ENCODE assay signal across 15 mouse cellular contexts in genomic region chr11:62537089-62537488, GRCm38 (mm10). TPM values are rescaled to one million over a fixed set of nuclear protein-coding genes. Genes with fewer than 3 reads are reported as not detected.
DNase-seq lines count a peak whose midpoint lies in the region; ATAC-seq lines count a peak whose summit lies in the region.
"Had no signal": no experiment of that assay in that cellular context is flagged by ENCODE, and none has a peak within 500 bp of the region (broad histone marks: within the 10 kb centered on the region; RNA-seq: fewer than 3 reads in every experiment).

No protein-coding gene starts in this region.

- no peak overlapping the region for H3K4me3 ChIP-seq in embryonic facial prominence, embryonic 12.5 days
- H3K4me3 ChIP-seq in embryonic facial prominence, embryonic 10.5 days, result no peak overlapping the region
- 0 out of 2 replicates have a peak overlapping the region, but pooled peaks have one; percentile 68 for H3K4me3 ChIP-seq in neural tube, embryonic 11.5 days (ENCODE audit: low read depth, low read length)
- H3K4me3 ChIP-seq in midbrain, embryonic 10.5 days, result peak overlapping the region; percentile 90

- no peaks in the 10 kb centered on the region for H3K9me3 ChIP-seq in embryonic facial prominence, embryonic 12.5 days
- H3K9me3 ChIP-seq in embryonic facial prominence, embryonic 10.5 days, result no peaks in the 10 kb centered on the region
- no peaks in the 10 kb centered on the region for H3K9me3 ChIP-seq in neural tube, embryonic 11.5 days (ENCODE audit: control insufficient read depth, low read length)
- no peaks in the 10 kb centered on the region for H3K9me3 ChIP-seq in midbrain, embryonic 10.5 days (replicated peaks)

- WGBS in embryonic facial prominence, embryonic 12.5 days, result 76% methylated on average over 8 of the region's 8 CpGs
- 85% methylated on average over 8 of the region's 8 CpGs for WGBS in embryonic facial prominence, embryonic 10.5 days
- WGBS in neural tube, embryonic 11.5 days, result 86% methylated on average over 8 of the region's 8 CpGs
- 85% methylated on average over 8 of the region's 8 CpGs for WGBS in midbrain, embryonic 10.5 days

- H3K27me3 ChIP-seq in embryonic facial prominence, embryonic 12.5 days, result peaks cover 3% of the 10 kb centered on the region; the same call in 1 of the 2 replicates
- H3K27me3 ChIP-seq in embryonic facial prominence, embryonic 10.5 days (replicated peaks; ENCODE audit: low read depth, poor library complexity, severe bottlenecking), result peaks cover 41% of the 10 kb centered on the region
- H3K27me3 ChIP-seq in neural tube, embryonic 11.5 days (ENCODE audit: control insufficient read depth, insufficient read depth, low read length), result 0 out of 2 replicates have a peak, but pooled peaks cover 2% of the 10 kb centered on the region
- H3K27me3 ChIP-seq in midbrain, embryonic 10.5 days (ENCODE audit: low read depth, poor library complexity, severe bottlenecking), result peaks cover 27% of the 10 kb centered on the region
- H3K27me3 ChIP-seq: Patski had no signal

- no peak overlapping the region for H3K27ac ChIP-seq in embryonic facial prominence, embryonic 12.5 days
- no peak overlapping the region for H3K27ac ChIP-seq in embryonic facial prominence, embryonic 10.5 days (replicated peaks)
- no peak overlapping the region for H3K27ac ChIP-seq in neural tube, embryonic 11.5 days (ENCODE audit: low read depth, low read length)
- no peak overlapping the region for H3K27ac ChIP-seq in midbrain, embryonic 10.5 days (replicated peaks)

- peaks cover 2% of the 10 kb centered on the region; the same call in 1 of the 2 replicates for H3K36me3 ChIP-seq in embryonic facial prominence, embryonic 12.5 days
- H3K36me3 ChIP-seq in embryonic facial prominence, embryonic 10.5 days (replicated peaks), result peaks cover 19% of the 10 kb centered on the region
- no peaks in the 10 kb centered on the region for H3K36me3 ChIP-seq in neural tube, embryonic 11.5 days (ENCODE audit: control insufficient read depth, insufficient read depth, low read length)
- H3K36me3 ChIP-seq in midbrain, embryonic 10.5 days, result peaks cover 35% of the 10 kb centered on the region

- no peak overlapping the region for H3K9ac ChIP-seq in embryonic facial prominence, embryonic 12.5 days
- no peak overlapping the region for H3K9ac ChIP-seq in neural tube, embryonic 11.5 days (ENCODE audit: low read length)

- ATAC-seq in embryonic facial prominence, embryonic 12.5 days (ENCODE audit: insufficient number of reproducible peaks, insufficient read depth, low FRiP score, low TSS enrichment), result no peak
- no peak for ATAC-seq in neural tube, embryonic 11.5 days (ENCODE audit: insufficient read depth, low FRiP score, low TSS enrichment)
- ATAC-seq: Patski had no signal

- no peaks in the 10 kb centered on the region for H3K4me1 ChIP-seq in embryonic facial prominence, embryonic 12.5 days
- H3K4me1 ChIP-seq in embryonic facial prominence, embryonic 10.5 days, result peaks cover 24% of the 10 kb centered on the region
- H3K4me1 ChIP-seq in neural tube, embryonic 11.5 days (ENCODE audit: control insufficient read depth, insufficient read depth, low read length), result no peaks in the 10 kb centered on the region
- peaks cover 23% of the 10 kb centered on the region for H3K4me1 ChIP-seq in midbrain, embryonic 10.5 days

- DNase-seq in embryonic facial prominence, embryonic 10.5 days (ENCODE audit: low spot score), result no peak
- no peak for DNase-seq in neural tube, embryonic 11.5 days (ENCODE audit: low spot score)
- no peak for DNase-seq in neural tube, embryonic 10.5 days (ENCODE audit: extremely low spot score, low spot score)
- DNase-seq in midbrain, embryonic 10.5 days (ENCODE audit: low spot score), result no peak
- no peak for DNase-seq in retina, postnatal 1 day
- DNase-seq in ovary, adult 18-20 months (ENCODE audit: low spot score), result no peak
- no peak for DNase-seq in lung, postnatal 14 days
- DNase-seq: adrenal gland, postnatal 36 days; cerebellum, adult 11-12 months; kidney, adult 2 months; lung, postnatal 10 days; spleen, adult 18-20 months; thymus, postnatal 14 days had no signal

- peak overlapping the region; percentile 88; the same call in 1 of the 2 replicates for H3K4me2 ChIP-seq in embryonic facial prominence, embryonic 12.5 days (replicated peaks)
- peak overlapping the region; percentile 70 for H3K4me2 ChIP-seq in neural tube, embryonic 11.5 days (ENCODE audit: low read depth)

RNA-seq across cellular contexts. Expression of gene Cenpv, which starts 2.0 kb away (rescaled TPM):
- 47.1 and 48.1 TPM in 2 replicates for polyA plus RNA-seq in embryonic facial prominence, embryonic 12.5 days (2016; fragmentation: Nextera tagmentation; extraction: Ambion mirVana)
- 23.0 and 25.4 TPM in 2 replicates for polyA plus RNA-seq in embryonic facial prominence, embryonic 10.5 days (2016; fragmentation: Nextera tagmentation; extraction: Ambion mirVana)
- 59.6 and 66.7 TPM in 2 replicates for polyA plus RNA-seq in neural tube, embryonic 11.5 days (2014; fragmentation: Nextera tagmentation; extraction: Ambion mirVana)
- polyA plus RNA-seq in midbrain, embryonic 10.5 days (2016; fragmentation: Nextera tagmentation; extraction: Ambion mirVana), result 41.7 and 53.7 TPM in 2 replicates

RNA-seq across cellular contexts. Expression of gene Ubb, which starts 13.9 kb away (rescaled TPM):
- 3,442 and 3,474 TPM in 2 replicates for polyA plus RNA-seq in embryonic facial prominence, embryonic 12.5 days (2016; fragmentation: Nextera tagmentation; extraction: Ambion mirVana)
- 3,487 and 3,558 TPM in 2 replicates for polyA plus RNA-seq in embryonic facial prominence, embryonic 10.5 days (2016; fragmentation: Nextera tagmentation; extraction: Ambion mirVana)
- 3,903 and 3,916 TPM in 2 replicates for polyA plus RNA-seq in neural tube, embryonic 11.5 days (2014; fragmentation: Nextera tagmentation; extraction: Ambion mirVana)
- 3,322 and 3,606 TPM in 2 replicates for polyA plus RNA-seq in midbrain, embryonic 10.5 days (2016; fragmentation: Nextera tagmentation; extraction: Ambion mirVana)

RNA-seq across cellular contexts. Expression of gene Trpv2, which starts 37.2 kb away (rescaled TPM):
- 4.5 and 5.9 TPM in 2 replicates for polyA plus RNA-seq in embryonic facial prominence, embryonic 12.5 days (2016; fragmentation: Nextera tagmentation; extraction: Ambion mirVana)
- polyA plus RNA-seq in embryonic facial prominence, embryonic 10.5 days (2016; fragmentation: Nextera tagmentation; extraction: Ambion mirVana), result 2.6 and 3.8 TPM in 2 replicates
- 10.0 and 11.7 TPM in 2 replicates for polyA plus RNA-seq in neural tube, embryonic 11.5 days (2014; fragmentation: Nextera tagmentation; extraction: Ambion mirVana)
- polyA plus RNA-seq in midbrain, embryonic 10.5 days (2016; fragmentation: Nextera tagmentation; extraction: Ambion mirVana), result 3.5 and 6.4 TPM in 2 replicates

Comparison
In these comparisons a context has a peak if more than half of its experiments do, and no peak if none do; other contexts are left out.
1. H3K4me3 ChIP-seq: peak in neural tube, embryonic 11.5 days (single experiment) and midbrain, embryonic 10.5 days (single experiment); none in embryonic facial prominence, embryonic 12.5 days (single experiment) and embryonic facial prominence, embryonic 10.5 days (single experiment).